Mouse (Mus musculus): ENCODE results near the gene Tnni3k. TPM values are rescaled to one million over a fixed set of nuclear protein-coding genes. Genes with fewer than 3 reads are reported as not detected.

The Tnni3k gene
- total RNA-seq, 1 experiment: not detected

DNA sequence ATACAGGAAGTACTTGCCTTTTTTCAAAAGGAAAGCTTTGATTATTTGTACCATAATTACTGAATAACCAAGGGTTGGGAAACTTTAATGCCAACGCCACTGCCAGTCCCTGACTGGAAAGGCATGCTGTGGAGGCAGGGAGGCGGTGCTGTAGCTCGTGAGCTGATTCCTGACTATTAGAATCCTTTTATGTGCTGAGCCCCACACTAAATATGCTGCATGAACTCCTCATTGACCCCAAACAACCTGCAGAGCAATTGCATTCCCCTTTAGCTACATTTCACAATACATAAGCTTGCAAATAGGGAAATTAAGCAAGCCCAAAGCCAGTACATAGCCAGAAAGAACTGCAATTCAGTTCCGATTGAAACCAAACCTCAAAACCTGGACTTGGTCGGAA, 313.7 kb downstream of the Tnni3k start:
- Histone ChIP-seq H3K36me3 (ENCODE audit: control insufficient read depth, insufficient read depth, low read length, poor library complexity, severe bottlenecking) (no peaks in the 10 kb centered on the region), H3K9ac (ENCODE audit: insufficient read depth, low read depth, low read length, poor library complexity, severe bottlenecking) (no peak overlapping the region), H3K4me1 (ENCODE audit: control insufficient read depth in 2 of 2, insufficient read depth in 2 of 2, low read length in 2 of 2, poor library complexity in 1 of 2) (no peaks in the 10 kb centered on the region), H3K9me3 (ENCODE audit: control insufficient read depth, insufficient read depth, low read depth, low read length) (no peaks in the 10 kb centered on the region), H3K4me3 (ENCODE audit: insufficient read depth in 1 of 2, low read depth in 1 of 2, low read length in 2 of 2, poor library complexity in 1 of 2, severe bottlenecking in 1 of 2) (no peak overlapping the region), H3K27ac (ENCODE audit: insufficient read depth, low read depth, low read length, poor library complexity, severe bottlenecking) (no peak overlapping the region)
- no peak for DNase-seq (ENCODE audit: low read depth, low spot score)
- in situ Hi-C loops (cut with MboI; ENCODE audit: low sequenced_read_pairs in 2 of 2, unreplicated experiment in 2 of 2): no loop called here
- TF ChIP-seq MAFK (IDR thresholded peaks at IDR 0.05; ENCODE audit: insufficient read depth, low read depth, low read length): no peak
- TF ChIP-seq HCFC1 (IDR thresholded peaks at IDR 0.05; ENCODE audit: borderline replicate concordance, insufficient read depth, low read length): no peak
- no peak for TF ChIP-seq CHD2 (IDR thresholded peaks at IDR 0.05; ENCODE audit: low read depth, low read length)
- no peak for TF ChIP-seq ZC3H11A (IDR thresholded peaks at IDR 0.05; ENCODE audit: borderline replicate concordance, low read depth, low read length)
- no peak for TF ChIP-seq ZNF384 (IDR thresholded peaks at IDR 0.05; ENCODE audit: low read depth, low read length)

Other genes with a start within 250 kb of the Tnni3k start
- gene Fpgt, start 38.0 kb upstream of the Tnni3k start, total RNA-seq (2012; rRNA removed): 13.6 and 14.2 TPM in 2 replicates
- gene Lrriq3, start 38.0 kb upstream of the Tnni3k start, total RNA-seq (2012; rRNA removed): 0.16 and 0.45 TPM in 2 replicates